Comparison of ENCODE assay signal across 8 mouse cellular contexts in genomic region chr11:101173631-101174388, GRCm38 (mm10). TPM values are rescaled to one million over a fixed set of nuclear protein-coding genes. Genes with fewer than 3 reads are reported as not detected.
DNase-seq lines count a peak whose midpoint lies in the region; ATAC-seq and TF ChIP-seq lines count a peak whose summit lies in the region.

No protein-coding gene starts in this region.

- H3K27me3 ChIP-seq in forebrain, embryonic 12.5 days = peaks cover 79% of the 10 kb centered on the region

- peak overlapping the region; percentile 60 for H3K4me2 ChIP-seq in forebrain, embryonic 12.5 days

- peak overlapping the region; percentile 19; the same call in 1 of the 2 replicates for H3K9ac ChIP-seq in ES-E14 (ENCODE audit: insufficient read depth, low read depth, low read length, poor library complexity, severe bottlenecking)
- peak overlapping the region; percentile 58 for H3K9ac ChIP-seq in forebrain, embryonic 12.5 days

- in situ Hi-C loops in ES-E14 (cut with MboI; ENCODE audit: low sequenced_read_pairs in 2 of 2, unreplicated experiment in 2 of 2) = no loop called here

- peak overlapping the region; percentile 17 to 30; a peak in 3 of 4 replicates for H3K4me3 ChIP-seq in ES-E14 (ENCODE audit: insufficient read depth in 1 of 2, low read depth in 1 of 2, low read length in 2 of 2, poor library complexity in 1 of 2, severe bottlenecking in 1 of 2)
- peak overlapping the region; percentile 28 for H3K4me3 ChIP-seq in forebrain, embryonic 12.5 days (replicated peaks)

- WGBS in forebrain, embryonic 12.5 days = under 1% methylated on average over 61 of the region's 61 CpGs

- peak; percentile 58 for ATAC-seq in forebrain, embryonic 12.5 days (ENCODE audit: low FRiP score)

- H3K27ac ChIP-seq in ES-E14 (ENCODE audit: insufficient read depth, low read depth, low read length, poor library complexity, severe bottlenecking) = no peak overlapping the region
- H3K27ac ChIP-seq in forebrain, embryonic 12.5 days = no peak overlapping the region

- intact Hi-C loops in heart, postnatal 25 days (cut with DNase I) = loop anchor here (1.0 kb wide), 2 partner anchors 78 to 92 kb away; partner anchors contain the start of gene Coasy

- no peaks in the 10 kb centered on the region for H3K9me3 ChIP-seq in ES-E14 (ENCODE audit: control insufficient read depth, insufficient read depth, low read depth, low read length)
- no peaks in the 10 kb centered on the region for H3K9me3 ChIP-seq in forebrain, embryonic 12.5 days

- H3K36me3 ChIP-seq in ES-E14 (ENCODE audit: control insufficient read depth, insufficient read depth, low read length, poor library complexity, severe bottlenecking) = no peaks in the 10 kb centered on the region
- no peaks in the 10 kb centered on the region for H3K36me3 ChIP-seq in forebrain, embryonic 12.5 days (replicated peaks)

- peak; percentile 65 for DNase-seq in ES-E14 (ENCODE audit: low read depth, low spot score)
- DNase-seq in c-Kit-positive CD71-negative TER-119-negative erythroid progenitor cells, embryonic 14.5 days (ENCODE audit: low read depth) = peak; percentile 70
- DNase-seq in heart, postnatal 25 days (ENCODE audit: low spot score) = peak; percentile 80
- peak; percentile 86 to 89 for DNase-seq in kidney, postnatal 36 days
- DNase-seq in lung, postnatal 10 days = peak; percentile 91
- peak; percentile 73 for DNase-seq in ovary, postnatal 14 days (ENCODE audit: low spot score)
- peak; percentile 75 for DNase-seq in urinary bladder, adult 2 months (ENCODE audit: low spot score)

- peaks cover 0 to 9% of the 10 kb centered on the region in 2 experiments; a peak in 1 of 4 replicates for H3K4me1 ChIP-seq in ES-E14 (ENCODE audit: control insufficient read depth in 2 of 2, insufficient read depth in 2 of 2, low read length in 2 of 2, poor library complexity in 1 of 2)
- H3K4me1 ChIP-seq in forebrain, embryonic 12.5 days = peaks cover 78% of the 10 kb centered on the region

TF ChIP-seq in ES-E14, 5 proteins besides CTCF, POLR2A, EP300 and RAD21:
- TF ChIP-seq HCFC1 (IDR thresholded peaks at IDR 0.05; ENCODE audit: borderline replicate concordance, insufficient read depth, low read length) (0 out of 2 replicates have a peak, but pooled peaks have one; percentile 19), CHD2 (IDR thresholded peaks at IDR 0.05; ENCODE audit: low read depth, low read length) (no peak), ZNF384 (IDR thresholded peaks at IDR 0.05; ENCODE audit: low read depth, low read length) (no peak), ZC3H11A (IDR thresholded peaks at IDR 0.05; ENCODE audit: borderline replicate concordance, low read depth, low read length) (no peak; the same call in 1 of the 2 replicates), MAFK (IDR thresholded peaks at IDR 0.05; ENCODE audit: insufficient read depth, low read depth, low read length) (no peak)

RNA-seq across cellular contexts. Expression of gene Ccr10, which starts 1.4 kb away (rescaled TPM):
- 0.31 TPM in 1 of 2 replicates, not detected in the other for total RNA-seq in ES-E14 (2012; rRNA removed)
- 0.10 TPM in 1 of 2 replicates, not detected in the other for polyA plus RNA-seq in forebrain, embryonic 12.5 days (2016; fragmentation: Nextera tagmentation; extraction: Ambion mirVana)
- total RNA-seq in heart, postnatal 25 days (2021) = under 1 TPM in 1 of 2 experiments, not detected in 1; 0.14 TPM
- polyA plus RNA-seq in urinary bladder, adult 2 months (2012; rRNA removed) = 0.19 and 0.21 TPM in 2 replicates

RNA-seq across cellular contexts. Expression of gene Plekhh3, which starts 2.7 kb away (rescaled TPM):
- 3.4 and 5.1 TPM in 2 replicates for total RNA-seq in ES-E14 (2012; rRNA removed)
- polyA plus RNA-seq in forebrain, embryonic 12.5 days (2016; fragmentation: Nextera tagmentation; extraction: Ambion mirVana) = 9.2 and 9.6 TPM in 2 replicates
- total RNA-seq in heart, postnatal 25 days (2021) = 10 to 100 TPM; 24.5 to 28.5 TPM
- 33.9 and 35.6 TPM in 2 replicates for polyA plus RNA-seq in urinary bladder, adult 2 months (2012; rRNA removed)

RNA-seq across cellular contexts. Expression of gene Cntnap1, which starts 3.5 kb away (rescaled TPM):
- total RNA-seq in ES-E14 (2012; rRNA removed) = 0.18 and 0.58 TPM in 2 replicates
- polyA plus RNA-seq in forebrain, embryonic 12.5 days (2016; fragmentation: Nextera tagmentation; extraction: Ambion mirVana) = 0.46 and 0.57 TPM in 2 replicates
- 1 to 10 TPM; 1.7 to 2.4 TPM for total RNA-seq in heart, postnatal 25 days (2021)
- 4.2 and 5.8 TPM in 2 replicates for polyA plus RNA-seq in urinary bladder, adult 2 months (2012; rRNA removed)

RNA-seq across cellular contexts. Expression of gene Tubg2, which starts 18.1 kb away (rescaled TPM):
- total RNA-seq in ES-E14 (2012; rRNA removed) = 0.31 and 0.74 TPM in 2 replicates
- polyA plus RNA-seq in forebrain, embryonic 12.5 days (2016; fragmentation: Nextera tagmentation; extraction: Ambion mirVana) = 7.6 and 8.3 TPM in 2 replicates
- total RNA-seq in heart, postnatal 25 days (2021) = 1 to 10 TPM; 2.5 to 3.9 TPM
- polyA plus RNA-seq in urinary bladder, adult 2 months (2012; rRNA removed) = 3.3 and 5.0 TPM in 2 replicates

RNA-seq across cellular contexts. Expression of gene Ezh1, which starts 52.5 kb away (rescaled TPM):
- total RNA-seq in ES-E14 (2012; rRNA removed) = 18.3 and 18.9 TPM in 2 replicates
- 11.1 and 12.5 TPM in 2 replicates for polyA plus RNA-seq in forebrain, embryonic 12.5 days (2016; fragmentation: Nextera tagmentation; extraction: Ambion mirVana)
- total RNA-seq in heart, postnatal 25 days (2021) = 10 to 100 TPM; 26.0 to 30.4 TPM
- polyA plus RNA-seq in urinary bladder, adult 2 months (2012; rRNA removed) = 45.0 and 45.7 TPM in 2 replicates
